Mouse (Mus musculus) left cerebral cortex, postnatal 10 days (tissue): ENCODE results near the gene Cdk15. TPM values are rescaled to one million over a fixed set of nuclear protein-coding genes. Genes with fewer than 3 reads are reported as not detected.

Experiments
- DNase-seq, 2 experiments: peaks; one replicate each; pipeline ENCODE4 v3.0.0; 2021 to 2022; ENCODE audit warnings: low spot score in 2 of 2, mixed read lengths in 1 of 2; ENCODE audit errors: extremely low spot score in 1 of 2
- intact Hi-C: fragments of 180-260 bp; cut with DNase I; formaldehyde crosslinking; loops from one replicate; pipeline ENCODE4 v1.15.1; 2025
- total RNA-seq, 2 experiments: library from RNA; stranded (reverse); gene quantifications; 2 replicates each; pipeline ENCODE4 v1.2.3; 2021

The Cdk15 gene
- total RNA-seq, 2 experiments from 2014 or later, result 0.45 to 0.60 TPM

DNA sequence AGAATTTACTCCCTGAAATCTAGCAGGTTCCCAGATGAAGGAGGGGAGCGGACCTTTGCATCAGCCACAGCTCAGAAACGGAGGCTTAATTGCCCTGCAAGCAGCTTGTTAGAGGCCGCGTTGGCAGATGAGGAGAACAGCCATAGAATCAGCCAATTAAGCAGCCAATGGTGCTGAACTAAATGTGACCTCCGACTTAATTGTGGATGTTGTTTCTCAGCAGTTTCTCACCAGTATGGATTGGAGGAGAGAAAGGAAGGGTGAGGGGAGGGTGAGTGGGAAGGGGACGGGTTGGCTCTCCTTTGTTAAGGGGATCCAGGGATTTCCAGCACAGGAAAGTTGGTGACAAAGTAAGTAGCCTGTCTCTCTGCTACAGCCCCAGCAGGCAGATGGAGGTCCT, 137.9 kb downstream of the Cdk15 start:
- intact Hi-C loops, result no loop called here

DNA sequence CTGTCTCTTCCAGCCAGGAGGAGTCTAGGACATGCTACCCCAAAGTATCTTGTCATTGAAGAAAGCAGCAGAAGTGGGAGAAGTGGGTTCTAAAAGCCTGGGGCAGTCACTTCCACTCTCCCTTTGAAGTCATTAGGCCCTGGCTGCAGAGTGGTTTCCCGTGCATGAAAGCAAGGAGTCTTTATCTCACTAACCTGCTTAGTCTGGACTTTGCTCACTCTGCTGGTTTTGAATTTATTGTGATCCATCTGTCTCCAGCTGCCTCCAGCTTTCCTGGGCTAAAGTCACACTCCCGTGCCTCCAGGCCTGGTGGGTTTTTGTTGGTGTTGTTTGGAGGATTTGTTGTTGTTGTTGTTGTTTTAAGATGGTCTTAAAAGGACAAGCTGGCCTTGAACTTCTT, 139.3 kb downstream of the Cdk15 start:
- no peak for DNase-seq
- intact Hi-C loops, result no loop called here

More for the DNA sequence above, 137.9 kb downstream of the Cdk15 start:
- no peak for DNase-seq

DNA sequence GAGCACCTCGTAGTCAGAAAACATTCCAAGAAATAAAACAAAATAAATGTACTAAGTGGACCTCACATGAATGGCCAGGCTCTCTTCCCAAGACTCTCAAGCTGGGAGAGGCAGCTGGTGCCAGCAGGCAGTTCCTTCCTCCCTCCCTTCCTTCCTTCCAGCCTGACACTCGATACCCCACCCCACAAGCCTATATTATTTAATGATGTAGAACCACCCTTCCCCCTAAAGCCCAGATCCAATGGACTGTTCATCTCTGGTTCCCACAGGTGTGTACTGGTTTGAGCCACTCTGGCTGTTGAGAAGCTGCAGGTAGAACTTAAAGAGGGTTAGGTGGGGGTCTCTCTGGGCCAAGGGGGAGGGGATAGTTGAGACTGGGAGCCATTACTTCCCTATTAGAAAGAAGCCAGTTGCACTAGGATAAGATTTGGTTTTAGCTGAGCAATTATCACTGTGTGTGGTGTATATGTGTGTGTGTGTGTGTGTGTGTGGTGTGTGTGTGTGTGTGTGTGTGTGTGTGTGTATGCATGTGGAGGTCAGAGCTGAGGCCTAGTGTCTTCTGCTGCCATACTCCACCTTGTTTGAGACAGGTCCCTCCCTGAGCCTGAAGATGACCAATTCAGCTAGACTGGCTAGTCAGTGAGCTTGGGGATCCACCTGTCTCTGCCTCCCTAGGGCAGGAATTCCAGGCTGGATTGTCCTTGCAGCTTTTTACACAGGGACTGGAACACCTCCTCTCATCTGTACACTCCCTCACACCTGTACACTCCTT, 143.0 kb downstream of the Cdk15 start:
- DNase-seq, result no peak
- intact Hi-C loops, result no loop called here

DNA sequence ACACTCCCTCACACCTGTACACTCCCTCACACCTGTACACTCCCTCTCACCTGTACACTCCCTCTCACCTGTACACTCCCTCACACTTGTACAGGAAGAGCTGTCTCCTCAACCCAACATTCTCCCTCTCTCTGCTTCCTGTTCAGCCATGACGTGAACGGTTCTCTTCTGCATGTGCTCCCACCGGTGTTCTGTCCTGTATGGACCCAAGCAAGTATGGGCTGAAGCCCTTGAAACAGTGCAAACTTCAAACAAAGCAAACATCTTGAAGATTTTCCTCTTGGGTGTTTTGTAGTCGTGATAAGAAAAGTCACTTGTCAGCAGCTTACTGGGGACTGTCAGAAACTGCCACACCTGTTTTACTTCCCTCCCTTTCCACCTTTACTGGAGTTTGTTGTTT, 144.5 kb downstream of the Cdk15 start:
- intact Hi-C loops, result no loop called here
- no peak for DNase-seq

Other genes starting within 250 kb of the Cdk15 start
- under 1 TPM in 1 of 2 experiments, not detected in 1; 0.15 TPM for gene C2cd6, start 162.0 kb upstream of the Cdk15 start, total RNA-seq
- gene Tmem237, start 136.5 kb upstream of the Cdk15 start, total RNA-seq, result 10 to 100 TPM; 36.4 to 39.2 TPM
- gene Mpp4, start 93.5 kb upstream of the Cdk15 start, total RNA-seq, result under 1 TPM; 0.92 to 0.95 TPM
- 10 to 100 TPM; 34.2 to 34.3 TPM for gene Als2, start 19.7 kb upstream of the Cdk15 start, total RNA-seq
- 1 to 10 TPM; 5.4 to 6.1 TPM for gene Fzd7, start 225.5 kb downstream of the Cdk15 start, total RNA-seq